Mouse (Mus musculus): ENCODE measurements around the gene Gng7.

- TF ChIP-seq CTCF (IDR thresholded peaks at IDR 0.05; ENCODE audit: low read depth): no peak
- TF ChIP-seq EP300 (IDR thresholded peaks at IDR 0.05; ENCODE audit: low read depth): no peak
Measured at GRCm38 (mm10) chr10:80982381-80982780, 32.4 kb downstream of the Gng7 start.
